Mouse (Mus musculus): ENCODE results near the gene St6galnac6. TPM values are rescaled to one million over a fixed set of nuclear protein-coding genes. Genes with fewer than 3 reads are reported as not detected.

St6galnac6 gene
- total RNA-seq, 4 experiments from 2014 or later, result 110 to 144 (median 116) TPM

DNA sequence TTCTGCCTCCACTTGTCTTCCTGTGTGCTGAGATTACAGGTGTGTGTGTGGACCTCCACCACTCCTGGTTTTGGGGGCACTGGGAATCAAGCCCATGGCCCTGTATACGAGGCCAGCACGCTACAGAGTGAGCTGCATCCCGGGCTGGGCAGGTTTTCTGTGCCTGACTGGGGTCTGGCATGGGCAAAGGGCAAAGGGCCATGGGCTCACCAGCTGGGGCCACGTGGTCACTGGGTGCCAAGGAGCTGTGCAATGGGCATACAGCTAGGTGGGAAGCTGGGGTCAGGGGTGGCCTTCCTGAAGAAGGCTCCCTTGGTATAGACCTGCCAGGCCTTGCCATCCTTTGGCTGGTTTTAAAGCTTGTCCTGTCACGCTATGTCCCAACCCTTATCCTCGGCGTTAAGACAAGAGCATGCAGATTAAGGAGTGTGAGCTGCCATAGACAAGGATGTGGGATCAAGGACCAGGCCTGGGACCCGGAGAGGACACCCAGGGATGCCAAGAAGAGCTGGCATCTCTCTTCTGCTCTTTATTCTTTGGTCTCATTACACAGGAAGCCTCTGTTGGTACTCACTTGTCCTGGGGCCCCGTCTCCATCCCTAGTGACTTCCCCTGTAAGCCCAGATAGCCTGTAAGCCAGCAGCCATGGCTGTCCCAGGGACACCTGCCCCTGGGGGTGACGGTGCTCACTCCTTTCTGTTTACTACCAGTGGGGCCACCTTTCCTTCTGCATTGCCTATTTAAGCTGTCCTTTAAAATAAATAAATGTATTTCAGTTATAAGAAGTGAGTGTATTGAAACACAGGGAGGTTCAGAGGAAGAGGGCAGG is 35.0 kb downstream of the St6galnac6 start:
- DNase-seq (ENCODE audit: low spot score in 2 of 2), result no peak

DNA sequence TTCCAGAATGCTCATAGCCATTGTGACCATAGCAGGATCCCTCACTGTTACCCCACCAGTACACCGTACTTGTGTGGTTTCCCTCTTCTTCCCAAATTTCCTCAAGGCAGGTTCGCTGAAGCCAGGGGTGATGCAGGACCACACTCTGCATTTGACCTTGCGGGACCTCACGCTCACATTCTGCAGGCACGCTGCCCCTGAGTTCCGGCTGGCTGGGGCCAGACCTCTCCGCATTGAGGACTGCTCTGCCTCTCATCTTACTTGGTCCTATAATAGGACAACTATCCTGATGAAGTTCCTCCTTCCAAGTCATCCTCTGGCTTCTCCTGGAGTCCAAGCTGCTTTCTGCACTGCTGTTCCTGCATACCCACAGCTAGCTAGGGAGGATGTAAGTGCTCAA is 37.1 kb downstream of the St6galnac6 start:
- DNase-seq (ENCODE audit: low spot score in 2 of 2), result no peak

- no peak for DNase-seq (ENCODE audit: low spot score in 2 of 2)
These were observed 38.3 kb downstream of the St6galnac6 start for GRCm38 (mm10) chr2:32637778-32638281.

DNA sequence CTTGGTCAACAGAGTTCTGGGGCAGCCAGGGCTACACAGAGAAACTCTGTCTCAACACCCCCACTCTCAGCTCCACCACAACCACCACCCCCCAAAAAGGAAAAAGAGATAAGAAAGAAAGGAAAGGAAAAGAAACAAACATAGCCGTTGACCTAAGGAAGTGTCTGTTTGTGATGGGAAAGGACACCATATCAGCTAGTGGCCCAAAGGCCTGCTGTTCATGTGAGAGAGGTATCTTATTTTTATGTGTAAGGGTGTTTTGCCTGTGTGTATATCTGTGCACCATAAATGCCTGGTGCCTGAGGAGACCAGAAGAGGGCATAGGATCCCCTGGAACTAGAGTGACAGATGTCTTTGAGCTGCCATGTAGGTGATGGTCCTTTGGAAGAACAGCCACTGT is 40.1 kb downstream of the St6galnac6 start:
- no peak for DNase-seq (ENCODE audit: low spot score in 2 of 2)

- DNase-seq (ENCODE audit: low spot score in 2 of 2), result no peak
These were observed 41.1 kb downstream of the St6galnac6 start for GRCm38 (mm10) chr2:32640550-32641051.

- DNase-seq (ENCODE audit: low spot score in 2 of 2), result no peak
These were observed 42.3 kb downstream of the St6galnac6 start for GRCm38 (mm10) chr2:32641810-32642209.

DNA sequence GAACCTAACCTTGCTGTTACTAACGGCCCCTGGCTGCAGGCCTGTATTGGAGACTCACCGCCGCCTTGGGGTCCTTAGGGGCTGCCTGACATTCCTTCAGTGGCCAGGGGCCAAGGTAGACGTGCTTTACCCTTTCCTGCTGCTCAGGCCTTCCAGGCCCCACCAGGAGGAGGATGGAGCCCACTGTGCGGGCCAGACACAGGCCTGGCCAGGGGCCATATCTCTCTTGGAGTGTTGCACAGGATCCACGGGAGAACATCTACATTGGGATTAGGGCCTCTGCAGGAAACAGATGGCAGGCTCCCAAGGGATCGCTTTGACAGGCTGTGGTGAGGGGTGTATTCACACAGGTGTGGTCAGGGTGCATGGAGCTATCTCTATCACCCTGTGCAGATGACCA is 43.3 kb downstream of the St6galnac6 start:
- no peak for DNase-seq (ENCODE audit: low spot score in 2 of 2)

GRCm38 (mm10) chr2:32644083-32644482 is 44.6 kb downstream of the St6galnac6 start:
- no peak for DNase-seq (ENCODE audit: low spot score in 2 of 2)

- DNase-seq (ENCODE audit: low spot score in 2 of 2), result no peak
These were observed 45.4 kb downstream of the St6galnac6 start for GRCm38 (mm10) chr2:32644799-32645475.

GRCm38 (mm10) chr2:32645647-32646046 is 46.1 kb downstream of the St6galnac6 start:
- no peak for DNase-seq (ENCODE audit: low spot score in 2 of 2)

DNA sequence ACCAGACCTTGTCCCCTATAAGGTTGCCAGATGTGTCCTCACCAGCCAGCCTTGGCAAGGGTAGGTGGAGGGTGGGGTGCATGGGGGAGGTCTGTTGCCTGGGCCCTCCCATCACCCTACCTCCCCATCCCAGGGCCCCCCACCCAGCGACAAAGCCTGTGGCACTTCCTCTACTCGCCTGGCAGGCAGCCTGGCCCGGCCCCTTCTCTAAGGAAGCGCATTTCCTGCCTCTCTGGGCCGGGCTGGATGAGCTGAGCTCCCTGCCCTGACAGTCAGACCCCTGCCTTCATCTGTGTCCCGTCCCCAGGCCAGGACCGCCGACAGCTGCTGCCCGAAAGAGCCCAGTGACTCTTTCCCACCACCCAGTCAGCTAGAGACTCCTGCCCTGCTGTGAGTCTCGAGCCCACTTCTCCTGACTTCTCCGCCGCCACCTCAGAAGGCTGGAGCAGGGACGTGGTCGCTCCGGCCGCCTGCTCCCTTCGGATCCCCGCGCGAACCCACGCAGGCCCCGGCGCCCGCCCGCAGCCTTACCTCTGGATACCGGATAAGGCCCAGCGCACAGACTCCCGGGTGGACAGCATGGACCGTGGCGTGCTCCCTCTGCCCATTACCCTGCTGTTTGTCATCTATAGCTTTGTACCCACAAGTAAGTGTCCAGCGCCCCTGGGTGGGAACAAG is 47.0 kb downstream of the St6galnac6 start, which contains the start of gene Eng:
Gene Eng (plus strand): TSS at position 217 of the 678 bp plus-strand sequence.
- DNase-seq (ENCODE audit: low spot score in 2 of 2), result no peak

GRCm38 (mm10) chr2:32647366-32647765 is 47.9 kb downstream of the St6galnac6 start:
- no peak for DNase-seq (ENCODE audit: low spot score in 2 of 2)

DNA sequence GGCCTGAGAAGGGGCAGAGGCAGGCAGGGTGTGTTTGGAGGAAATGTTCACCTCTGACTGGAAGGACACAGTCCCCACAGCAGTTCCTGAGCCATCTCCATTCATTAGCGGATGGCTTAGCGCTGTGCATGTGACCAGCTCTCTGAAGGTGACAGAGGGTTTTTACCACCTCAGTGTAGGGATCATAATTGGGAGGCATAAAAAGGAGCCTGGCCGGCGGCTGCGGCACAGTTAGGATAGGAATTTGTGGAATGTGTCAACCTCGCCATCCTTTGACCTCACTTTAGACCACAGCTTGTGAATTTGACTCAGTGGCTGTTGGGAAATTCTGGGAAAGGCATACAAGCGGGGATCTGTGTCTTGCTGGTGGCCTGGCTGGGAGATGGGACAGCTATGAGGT is 54.3 kb downstream of the St6galnac6 start:
- DNase-seq (ENCODE audit: low spot score in 2 of 2), result no peak

DNA sequence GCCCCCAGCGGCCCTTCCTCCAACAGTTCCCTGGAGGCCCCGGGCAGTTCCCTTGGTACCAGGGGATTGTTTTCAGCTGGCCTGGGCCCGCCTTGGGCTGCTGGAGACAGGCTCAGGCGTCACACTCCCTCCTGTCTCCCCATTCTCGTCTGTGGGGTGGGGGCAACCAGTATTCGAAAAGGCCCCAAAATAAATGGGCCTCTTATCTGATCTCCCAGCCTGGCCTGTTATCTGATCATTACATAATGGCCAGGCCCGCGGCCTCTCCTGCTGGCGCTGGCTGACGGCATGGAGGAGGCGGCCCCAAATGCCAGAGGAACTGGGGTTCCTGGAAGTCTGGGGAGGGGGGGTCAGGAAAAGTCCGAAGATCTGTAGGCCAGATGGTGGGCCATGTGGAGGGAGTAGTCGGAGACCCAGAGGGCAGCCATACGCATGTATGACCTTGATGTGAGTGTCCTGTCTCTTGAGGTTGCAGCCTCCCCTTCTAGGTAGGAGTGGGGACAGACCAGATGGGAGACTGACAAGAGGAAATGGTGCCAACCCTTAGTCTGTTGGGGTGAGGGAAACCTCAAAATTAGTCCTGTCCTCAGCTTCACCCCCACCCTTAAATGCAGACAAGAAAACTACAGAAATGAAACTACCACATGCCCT is 55.4 kb downstream of the St6galnac6 start:
- no peak for DNase-seq (ENCODE audit: low spot score in 2 of 2)

GRCm38 (mm10) chr2:32655394-32655744 is 55.9 kb downstream of the St6galnac6 start:
- no peak for DNase-seq (ENCODE audit: low spot score in 2 of 2)

- DNase-seq (ENCODE audit: low spot score in 2 of 2), result no peak
These were observed 56.3 kb downstream of the St6galnac6 start for GRCm38 (mm10) chr2:32655826-32656225.

DNA sequence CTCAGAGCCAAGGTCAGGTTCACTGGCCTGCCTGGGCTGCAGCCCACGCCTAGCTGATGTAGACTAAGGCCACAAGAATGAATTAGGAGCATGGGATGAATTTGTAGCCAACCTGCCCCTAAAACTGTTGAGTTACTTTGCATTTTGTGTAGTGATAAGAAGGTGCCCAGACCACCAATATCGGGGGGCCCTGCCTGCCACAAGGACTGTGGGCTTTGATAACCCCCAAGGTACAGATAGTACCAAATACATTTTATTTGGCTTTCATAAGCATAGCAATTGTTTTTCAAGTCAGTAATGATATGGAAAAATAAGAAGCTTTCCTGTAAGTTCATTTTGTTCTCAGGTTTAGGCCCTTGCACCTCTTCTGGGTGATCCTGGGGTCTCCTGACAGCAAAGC is 59.4 kb downstream of the St6galnac6 start:
- no peak for DNase-seq (ENCODE audit: low spot score in 2 of 2)

GRCm38 (mm10) chr2:32661509-32662107 is 62.1 kb downstream of the St6galnac6 start:
- no peak for DNase-seq (ENCODE audit: low spot score in 2 of 2)

DNA sequence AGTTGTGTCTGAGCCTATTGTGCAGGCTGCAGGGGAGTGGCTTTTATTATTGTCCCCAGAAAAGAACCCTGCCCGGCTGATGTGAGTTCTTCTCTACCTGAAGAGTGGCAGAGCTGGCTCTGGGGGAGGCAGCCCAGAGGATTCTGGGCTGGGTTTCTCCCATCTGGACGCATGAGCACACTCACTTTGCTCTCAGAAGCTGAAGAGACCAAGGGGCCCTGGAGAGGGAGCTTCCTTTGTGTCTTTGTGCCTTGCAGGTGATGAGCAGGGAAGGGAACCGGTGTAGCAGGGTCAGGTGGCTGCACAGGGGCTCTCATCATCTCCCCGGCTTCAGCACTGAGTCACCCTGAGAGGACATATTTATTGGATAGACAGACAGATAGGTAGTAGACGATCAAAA is 62.8 kb downstream of the St6galnac6 start:
- no peak for DNase-seq (ENCODE audit: low spot score in 2 of 2)

DNA sequence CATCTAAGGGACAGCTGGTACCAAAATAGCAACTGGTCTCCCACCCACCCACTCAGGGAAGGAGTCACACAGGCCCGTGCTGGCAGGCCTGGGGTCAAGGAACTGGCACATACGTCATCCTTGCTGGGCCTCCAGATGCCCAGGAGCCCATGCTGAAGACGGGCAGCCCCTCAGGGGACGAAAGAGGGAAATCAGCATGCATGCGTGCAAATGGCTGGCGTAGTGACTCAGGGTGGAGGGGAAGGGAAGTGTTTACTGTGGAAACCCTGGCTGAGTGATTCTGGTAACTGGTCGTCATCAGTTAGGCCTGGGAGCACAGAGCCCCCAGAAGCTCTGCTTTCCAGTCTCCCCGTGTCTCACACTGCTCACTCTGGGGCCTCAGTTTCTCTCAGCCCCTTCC is 65.8 kb downstream of the St6galnac6 start:
- DNase-seq (ENCODE audit: low spot score in 2 of 2), result no peak

DNA sequence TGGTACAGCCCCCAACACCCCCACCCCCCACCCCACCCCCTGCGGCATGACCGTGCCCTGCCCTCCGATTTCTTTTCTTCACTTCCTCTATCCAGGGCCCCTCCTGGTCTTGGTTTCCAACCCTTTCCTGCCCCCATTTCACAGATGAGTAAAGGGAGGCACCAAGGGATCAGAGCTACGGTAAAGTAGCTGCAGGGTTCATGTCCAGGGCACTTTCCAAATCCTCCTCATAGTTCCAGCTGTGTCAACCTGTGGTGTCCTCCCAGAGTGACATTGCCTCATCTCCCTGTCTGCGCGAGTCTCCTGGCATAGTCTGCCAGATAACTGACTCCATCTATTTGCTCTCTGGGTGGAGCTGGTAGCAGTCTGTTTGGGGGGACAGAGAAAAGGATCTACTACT is 66.3 kb downstream of the St6galnac6 start:
- DNase-seq (ENCODE audit: low spot score in 2 of 2), result no peak
